Mouse (Mus musculus) cerebellum, adult 8-10 months (tissue): ENCODE measurements around the gene Rnaset2b.
"Not testable (repeated sequence)": the region's sequence is repeated elsewhere in the genome, so short reads cannot be mapped to it uniquely, and the experiment has no call there.

Experiments
- DNase-seq: peaks from one replicate; pipeline ENCODE4 v3.0.0; 2022

Rnaset2b gene

DNA sequence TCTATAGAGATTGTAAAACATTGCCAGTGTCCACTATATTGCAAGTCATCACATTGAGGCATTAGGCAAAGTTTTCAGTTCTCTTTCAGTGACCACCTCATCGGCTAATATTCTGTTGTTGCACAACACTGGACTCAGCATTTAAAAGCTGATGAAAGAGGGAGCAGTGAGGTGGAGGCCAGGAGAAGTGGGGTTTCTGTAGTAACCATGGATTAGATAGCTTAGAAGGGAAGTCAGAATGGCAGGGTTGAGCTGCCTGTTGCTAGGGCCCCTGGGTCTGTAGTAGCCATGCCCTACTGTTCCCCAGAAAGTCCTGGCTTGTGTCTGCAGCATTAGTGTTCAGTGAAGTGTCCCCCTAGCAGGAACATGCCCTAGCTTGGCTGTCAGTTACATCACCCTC is 15.7 kb downstream of the Rnaset2b start:
- DNase-seq = not testable (repeated sequence)

DNA sequence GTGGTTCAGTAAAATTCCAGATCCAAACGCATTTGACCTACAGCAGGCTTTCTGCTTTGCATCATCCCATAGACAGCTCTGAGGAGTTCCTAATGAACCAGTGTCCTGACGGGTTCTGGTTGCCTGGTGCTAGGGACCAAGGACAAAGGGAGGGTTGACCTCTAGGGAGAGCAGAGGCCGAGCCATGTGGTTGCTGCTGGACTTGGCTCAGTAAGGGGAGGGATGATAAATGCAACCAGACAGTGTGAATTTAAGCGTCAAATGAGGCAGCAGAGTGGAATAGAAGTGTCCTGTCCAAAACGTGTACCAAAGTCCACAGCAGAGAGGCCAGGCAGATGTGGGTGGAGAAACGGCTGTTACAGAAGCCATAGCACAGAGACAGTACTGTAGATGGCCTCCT is 25.1 kb downstream of the Rnaset2b start:
- not testable (repeated sequence) for DNase-seq

DNA sequence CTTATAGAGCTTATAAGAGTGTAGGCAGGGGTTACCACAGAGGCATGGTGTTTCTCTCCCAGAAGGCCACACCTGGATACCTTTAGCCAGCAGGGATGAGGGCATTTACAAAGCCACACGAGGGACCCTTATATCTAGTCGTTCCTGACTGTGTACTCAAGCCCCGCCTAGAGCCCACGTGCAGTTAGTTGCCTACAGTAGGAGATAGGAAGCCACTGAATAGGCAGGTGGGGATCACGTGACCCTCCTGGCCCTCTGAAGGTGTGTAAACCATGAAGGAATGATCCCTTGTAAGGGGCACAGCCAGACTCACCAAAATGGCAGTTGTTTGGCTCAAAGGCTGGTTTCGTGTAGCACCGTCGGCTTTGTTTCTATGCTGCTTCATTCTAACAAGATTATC is 26.4 kb downstream of the Rnaset2b start:
- not testable (repeated sequence) for DNase-seq

DNA sequence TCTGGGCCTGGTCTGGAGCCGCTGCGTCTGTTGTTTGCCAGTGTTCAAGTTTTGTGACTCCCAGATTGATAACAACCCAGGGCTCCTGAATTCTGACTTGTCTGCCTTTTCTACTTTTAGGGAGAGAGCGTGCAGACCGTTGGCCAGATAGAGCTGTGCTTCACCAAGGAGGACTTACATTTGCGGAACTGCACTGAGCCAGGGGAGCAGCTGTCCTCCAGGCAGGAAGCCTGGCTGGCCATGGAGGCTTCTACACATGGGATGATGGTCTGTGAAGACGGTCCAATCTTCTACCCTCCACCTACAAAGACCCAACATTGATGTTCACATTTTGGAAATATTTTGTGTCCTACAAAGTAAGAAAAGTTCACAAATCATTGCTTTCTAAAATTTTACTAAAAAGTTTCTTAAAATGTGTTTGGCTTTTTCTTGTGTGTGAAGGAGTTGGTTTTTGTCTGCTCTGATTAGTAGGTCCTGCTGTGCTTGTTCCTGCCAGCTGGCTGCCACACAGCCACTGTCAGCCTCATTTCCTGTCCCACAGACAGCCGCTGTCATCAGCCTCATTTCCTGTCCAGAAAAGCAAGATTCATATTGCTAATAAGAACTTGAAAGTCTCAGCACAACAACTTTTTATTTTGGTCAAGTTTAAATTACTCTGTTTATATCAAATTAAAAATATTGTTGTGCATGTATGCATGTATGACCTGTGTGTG is 27.5 kb downstream of the Rnaset2b start:
- DNase-seq = not testable (repeated sequence)

DNA sequence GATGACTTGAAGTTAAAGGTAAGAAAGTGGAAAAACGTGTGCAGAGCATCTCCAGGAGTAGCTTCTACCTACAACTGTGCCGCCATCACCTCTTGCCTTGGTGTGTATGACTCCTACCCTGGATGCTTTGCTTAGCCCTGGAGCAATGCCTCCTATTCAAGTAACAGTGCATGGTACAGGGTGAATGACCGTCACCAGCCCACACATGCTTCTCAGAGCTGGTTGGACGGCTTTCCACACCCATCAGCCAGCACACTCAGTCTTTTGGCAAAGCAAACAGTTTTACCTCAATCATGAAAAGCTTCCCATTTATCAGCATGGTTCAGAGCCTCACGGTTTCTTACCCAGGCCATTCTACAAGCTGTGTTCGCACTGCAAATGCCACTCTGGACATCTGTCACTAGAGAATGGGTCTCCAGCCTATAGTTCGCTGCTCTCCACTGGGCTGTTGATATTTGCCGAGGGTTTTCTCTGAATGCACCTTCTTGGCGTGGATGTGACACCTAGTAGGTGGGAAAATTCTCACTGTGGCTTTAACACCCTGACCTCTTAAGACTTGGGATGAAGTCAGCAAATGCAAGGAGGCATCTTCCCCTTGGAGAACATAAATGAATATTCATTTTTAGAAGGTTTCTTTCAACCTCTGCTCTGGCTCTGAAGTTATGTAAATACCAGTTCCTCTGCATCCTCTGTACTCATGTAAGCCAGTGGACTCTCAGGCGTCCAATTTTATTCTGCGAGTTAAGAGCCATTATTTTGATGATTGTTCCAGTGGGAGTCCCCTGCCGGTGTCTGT is 31.6 kb downstream of the Rnaset2b start:
- not testable (repeated sequence) for DNase-seq

DNA sequence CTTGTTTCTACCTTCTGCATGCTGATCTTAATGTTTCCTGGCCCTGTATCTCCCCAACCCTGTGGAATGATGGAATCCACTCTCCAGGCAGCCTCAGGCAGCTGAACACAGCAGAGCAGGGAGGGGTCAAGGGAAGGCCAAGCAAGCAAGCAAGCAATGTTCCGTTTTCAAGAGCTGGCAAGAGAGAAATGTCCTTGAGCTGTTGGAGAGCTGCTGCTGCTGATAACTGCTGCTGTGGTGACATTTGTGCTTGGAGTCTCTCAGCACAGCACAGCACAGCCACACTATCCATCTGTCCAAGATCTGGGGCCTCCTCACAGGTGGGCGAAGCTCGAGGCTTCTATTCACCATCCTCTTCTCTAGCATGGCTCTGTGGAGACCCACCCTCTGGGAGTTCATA is 33.0 kb downstream of the Rnaset2b start:
- not testable (repeated sequence) for DNase-seq

DNA sequence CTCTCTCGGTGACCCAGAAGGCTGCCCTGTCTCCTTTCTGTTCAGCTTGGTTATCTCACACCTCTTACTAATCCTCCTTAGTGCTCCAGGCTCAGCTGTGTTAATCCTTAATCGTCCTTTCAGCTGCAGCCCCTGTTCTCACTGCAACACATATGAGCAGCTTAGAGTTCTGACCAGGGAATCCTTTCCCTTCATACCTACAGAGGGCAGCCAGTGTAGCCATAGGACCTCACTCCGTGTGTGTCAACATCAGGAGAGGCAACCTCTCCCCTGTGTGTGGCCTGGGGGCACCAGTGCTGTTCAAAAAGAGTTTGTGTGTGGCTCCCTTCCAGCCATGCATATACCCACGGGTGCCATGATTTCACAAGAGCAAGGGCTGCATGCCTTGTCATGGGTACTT is 35.2 kb downstream of the Rnaset2b start:
- not testable (repeated sequence) for DNase-seq

DNA sequence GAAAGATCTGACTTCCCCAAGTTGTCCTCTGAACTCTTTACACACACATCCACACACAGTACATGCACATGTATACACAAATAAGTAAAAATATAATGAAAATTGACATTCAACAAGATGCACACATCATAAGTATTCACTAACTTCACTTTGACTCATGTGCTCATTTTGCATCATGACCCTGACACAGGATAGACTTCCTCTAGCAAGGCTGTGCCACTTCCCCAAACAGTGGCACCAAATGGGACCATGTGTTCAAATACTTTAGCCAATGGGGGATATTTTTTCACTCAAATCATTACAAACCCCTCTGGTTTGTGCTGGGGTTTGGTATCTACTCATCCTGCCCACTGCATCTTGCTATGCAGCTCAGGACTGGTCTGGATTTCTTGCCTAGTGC is 38.5 kb downstream of the Rnaset2b start:
- DNase-seq = not testable (repeated sequence)

DNA sequence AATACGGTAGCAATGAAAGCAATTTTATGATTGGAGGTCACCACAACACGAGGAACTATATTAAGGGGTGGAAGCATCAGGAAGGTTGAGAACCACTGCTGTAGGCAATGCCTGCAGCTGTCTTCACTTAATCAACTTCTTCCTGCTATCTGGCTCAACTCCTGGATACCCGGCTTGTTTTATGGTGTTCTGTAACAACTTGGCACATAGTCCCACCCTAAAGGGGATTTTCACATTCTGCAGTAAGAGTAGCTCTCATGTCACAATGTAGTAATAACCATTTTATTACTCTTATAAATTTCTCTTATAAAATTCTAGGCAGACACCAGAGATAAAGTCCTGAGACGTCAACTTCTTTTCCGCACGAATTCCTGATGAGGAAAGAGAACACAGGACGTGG is 39.0 kb downstream of the Rnaset2b start:
- not testable (repeated sequence) for DNase-seq

DNA sequence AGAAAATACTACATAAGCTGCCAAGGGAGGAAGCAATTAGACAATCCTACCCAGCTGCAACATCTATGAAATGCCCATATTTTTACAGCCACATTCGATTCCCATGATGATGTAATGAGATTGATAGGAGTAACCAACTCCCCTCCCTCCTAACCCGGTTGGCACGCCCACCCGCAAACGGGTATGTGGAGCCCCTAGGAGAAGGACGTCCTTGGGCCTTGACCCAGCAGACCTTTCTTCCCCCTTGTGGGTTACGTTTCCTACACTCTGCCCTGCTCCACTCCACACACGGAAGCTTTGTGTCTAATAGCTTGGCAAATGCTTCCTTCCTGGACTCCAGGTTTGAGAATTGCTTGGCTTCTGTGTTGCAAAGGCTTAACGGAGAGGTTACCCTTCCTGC is 39.5 kb downstream of the Rnaset2b start:
- not testable (repeated sequence) for DNase-seq

DNA sequence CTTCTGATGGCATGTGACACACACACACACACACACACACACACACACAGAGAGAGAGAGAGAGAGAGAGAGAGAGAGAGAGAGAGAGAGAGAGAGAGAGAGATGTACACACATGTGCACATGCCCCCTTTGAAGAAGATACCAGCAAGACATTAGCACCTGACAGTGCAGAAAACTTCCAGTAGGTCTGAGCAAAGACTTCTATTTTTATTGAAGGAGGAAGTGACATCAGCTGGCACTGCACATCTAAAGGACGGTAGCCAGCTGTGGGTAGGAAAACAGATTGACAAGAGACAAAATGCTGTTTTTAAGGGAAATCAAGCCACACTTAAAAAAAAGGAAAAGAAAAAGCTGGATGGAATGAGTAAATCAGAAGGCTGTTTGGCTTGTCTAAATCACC is 43.8 kb downstream of the Rnaset2b start:
- not testable (repeated sequence) for DNase-seq

DNA sequence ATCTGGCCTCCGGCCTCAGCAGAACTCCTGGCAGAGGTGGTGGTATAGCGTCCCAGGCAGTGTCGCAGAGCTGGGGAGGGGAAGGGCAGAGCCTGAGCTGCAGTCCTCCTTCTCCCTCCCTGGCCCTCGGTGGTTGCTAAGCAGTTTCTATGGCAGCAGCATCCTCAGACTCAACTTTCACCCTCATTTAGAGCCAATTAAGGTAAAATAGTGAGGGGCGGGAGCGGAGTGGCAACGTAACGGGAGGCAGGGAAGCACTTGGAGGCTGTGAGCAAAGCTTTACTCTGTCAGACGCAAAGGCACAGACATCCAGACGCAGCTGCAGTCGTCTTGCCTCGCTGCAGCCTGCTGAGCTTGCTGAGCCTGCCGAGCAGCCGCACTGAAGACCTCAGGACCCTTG is 54.8 kb downstream of the Rnaset2b start, which contains the start of gene Gm1604a:
Gene Gm1604a (plus strand): TSS at position 312 of the 400 bp plus-strand sequence.
- DNase-seq = not testable (repeated sequence)

DNA sequence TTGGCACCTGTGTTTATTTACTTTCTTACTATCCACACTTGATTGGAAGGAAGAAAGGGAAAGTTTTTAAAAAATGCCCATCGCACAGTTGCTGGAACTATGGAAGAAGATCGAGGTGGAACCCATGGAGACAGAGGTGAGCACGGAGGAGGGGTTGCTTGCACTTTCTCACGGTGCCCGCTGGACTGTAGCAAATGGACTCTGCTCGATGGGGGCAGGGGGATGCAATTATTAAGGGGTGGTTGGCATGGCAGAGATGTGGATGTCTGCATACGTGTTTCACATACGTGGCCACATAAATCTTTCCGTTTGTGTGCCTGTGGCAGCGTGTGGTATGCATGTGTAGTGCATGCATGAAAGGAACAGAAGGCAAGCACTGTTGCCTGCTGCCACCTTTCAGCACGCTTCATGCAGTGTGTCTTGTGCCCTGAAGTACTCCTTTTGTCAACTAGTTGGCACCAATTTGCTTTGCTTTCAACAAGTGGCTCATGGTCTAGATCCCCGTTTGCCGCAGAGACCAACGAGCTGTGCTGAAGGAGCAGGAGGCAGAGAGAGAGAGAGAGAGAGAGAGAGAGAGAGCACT is 55.4 kb downstream of the Rnaset2b start:
- DNase-seq = not testable (repeated sequence)

DNA sequence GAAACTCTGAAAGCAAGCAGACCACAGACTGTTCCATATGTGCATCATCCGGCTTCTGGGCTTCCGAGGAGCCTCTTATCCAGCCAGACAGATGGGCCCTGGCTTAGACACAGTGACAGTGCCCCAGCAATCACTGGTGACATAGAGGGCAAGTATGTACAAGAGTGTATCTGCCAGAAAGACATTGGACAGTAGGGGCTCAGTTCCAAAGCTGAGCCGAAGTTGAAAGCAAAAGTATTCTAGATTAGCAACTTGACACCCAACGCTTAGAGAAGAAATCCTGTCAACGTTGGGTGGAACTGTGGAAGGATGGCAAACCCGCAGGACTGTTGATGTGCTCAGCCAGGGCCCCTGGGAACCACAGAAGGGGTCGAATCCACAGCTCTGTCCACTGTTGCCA is 59.8 kb downstream of the Rnaset2b start:
- DNase-seq = not testable (repeated sequence)

DNA sequence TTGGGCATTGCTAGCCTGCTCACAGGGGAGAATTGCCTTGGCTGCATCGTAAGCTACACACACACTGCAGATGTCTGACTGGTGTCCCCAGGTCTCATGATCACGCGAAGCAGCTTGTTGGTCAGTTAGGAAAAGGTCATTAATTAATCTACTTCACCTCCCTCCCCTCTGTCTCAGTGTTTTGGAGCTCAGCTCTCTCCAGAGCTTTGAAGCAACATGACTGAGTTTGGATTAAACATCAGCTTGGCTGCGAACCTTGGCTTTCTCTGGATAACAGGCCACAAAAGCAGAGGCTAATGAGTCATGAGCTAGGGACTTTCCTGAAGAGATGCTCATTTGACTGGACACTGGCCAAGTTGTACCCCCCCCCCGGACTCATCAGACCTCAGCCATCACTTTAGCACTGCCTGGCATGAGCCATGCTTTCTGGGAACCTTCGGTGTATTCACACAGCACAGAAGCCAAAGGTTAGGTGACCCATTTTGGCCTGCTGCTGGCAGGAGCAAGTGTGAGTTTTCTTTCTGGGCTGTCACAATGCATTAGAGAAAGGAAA is 60.3 kb downstream of the Rnaset2b start:
- DNase-seq = not testable (repeated sequence)

DNA sequence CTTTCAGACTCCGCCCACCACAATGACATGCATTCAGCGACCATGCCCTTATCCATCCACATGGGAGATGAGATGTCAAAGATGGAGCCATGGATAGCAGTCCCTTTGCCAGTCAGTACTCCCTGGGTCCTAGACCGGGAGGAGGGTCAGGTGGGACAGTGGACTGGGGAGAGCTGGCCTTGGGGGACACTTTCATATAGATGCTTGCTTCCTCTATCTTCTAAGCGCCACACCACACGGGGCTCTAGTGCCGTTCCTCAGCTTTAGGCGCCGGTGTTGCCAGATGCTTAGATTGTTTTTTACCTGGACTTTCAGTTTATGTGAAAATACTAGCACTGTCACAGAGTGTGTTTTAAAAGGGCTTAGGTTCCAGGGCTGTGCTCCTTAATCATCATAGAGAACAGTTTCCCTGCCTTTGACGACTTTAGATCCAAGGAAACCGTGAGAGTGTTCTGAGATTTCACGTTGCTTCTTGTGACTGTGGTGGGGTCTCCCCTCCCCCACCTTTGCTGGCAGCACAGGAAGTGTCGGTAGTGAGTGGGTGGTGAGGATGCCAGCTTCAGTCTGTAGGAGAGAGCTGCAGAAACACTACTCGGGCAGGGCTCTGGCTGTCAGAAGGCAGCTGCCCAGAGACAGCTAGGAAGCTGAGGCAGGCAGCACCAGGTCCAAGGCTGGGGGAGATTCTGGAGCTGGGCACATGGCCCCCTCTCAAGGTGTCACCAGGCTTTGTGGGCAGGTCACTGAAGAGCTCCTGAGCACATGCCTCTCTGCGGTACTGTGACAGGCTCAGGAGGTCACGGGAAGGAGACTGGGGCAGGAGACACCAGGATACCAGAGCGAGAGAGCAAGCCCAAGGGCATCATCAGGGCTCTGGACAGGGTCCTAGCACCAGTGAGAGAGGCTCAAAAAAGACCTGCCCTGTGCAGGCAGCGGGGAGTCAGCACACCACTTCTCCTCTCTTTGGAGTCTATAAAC is 63.0 kb downstream of the Rnaset2b start:
- DNase-seq = not testable (repeated sequence)
